Mouse (Mus musculus): ENCODE data around the gene Patl2.
"Not testable (repeated sequence)": the region's sequence is repeated elsewhere in the genome, so short reads cannot be mapped to it uniquely, and the experiment has no call there.

The Patl2 gene

GRCm38 (mm10) chr2:122186106-122186505 is at the start of gene Patl2, which contains the start of gene Terb2:
Patl2 (minus strand) TSS chr2:122186189.
Terb2 (plus strand) TSS chr2:122186272.
- DNase-seq (ENCODE audit: low spot score in 2 of 2), result no peak

DNA sequence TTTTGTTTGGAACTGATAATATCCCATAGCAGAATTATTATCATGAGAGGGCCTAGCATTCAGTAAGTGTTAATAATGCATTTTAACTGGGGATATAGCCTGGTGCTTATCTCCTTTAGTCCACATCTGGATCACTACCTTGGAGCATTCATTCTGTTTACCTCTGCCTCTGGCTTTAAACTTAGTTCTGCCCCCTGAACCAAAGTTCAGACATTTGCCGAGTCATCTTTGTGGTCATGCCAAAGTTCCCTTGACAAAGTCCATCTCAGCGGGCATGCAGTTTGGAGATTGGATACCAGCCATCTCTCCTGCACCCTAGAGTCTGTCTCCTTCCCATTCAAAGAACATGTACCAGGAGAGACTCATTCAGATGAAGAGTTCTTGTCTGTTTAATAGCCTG is 49.4 kb upstream of the Patl2 start:
- no peak for DNase-seq (ENCODE audit: low spot score in 2 of 2)

GRCm38 (mm10) chr2:122234611-122235288 is 48.8 kb upstream of the Patl2 start, which contains the start of gene Sord:
Sord (plus strand) TSS chr2:122234749.
- peak; percentile 76 to 85 for DNase-seq (ENCODE audit: low spot score in 2 of 2)

DNA sequence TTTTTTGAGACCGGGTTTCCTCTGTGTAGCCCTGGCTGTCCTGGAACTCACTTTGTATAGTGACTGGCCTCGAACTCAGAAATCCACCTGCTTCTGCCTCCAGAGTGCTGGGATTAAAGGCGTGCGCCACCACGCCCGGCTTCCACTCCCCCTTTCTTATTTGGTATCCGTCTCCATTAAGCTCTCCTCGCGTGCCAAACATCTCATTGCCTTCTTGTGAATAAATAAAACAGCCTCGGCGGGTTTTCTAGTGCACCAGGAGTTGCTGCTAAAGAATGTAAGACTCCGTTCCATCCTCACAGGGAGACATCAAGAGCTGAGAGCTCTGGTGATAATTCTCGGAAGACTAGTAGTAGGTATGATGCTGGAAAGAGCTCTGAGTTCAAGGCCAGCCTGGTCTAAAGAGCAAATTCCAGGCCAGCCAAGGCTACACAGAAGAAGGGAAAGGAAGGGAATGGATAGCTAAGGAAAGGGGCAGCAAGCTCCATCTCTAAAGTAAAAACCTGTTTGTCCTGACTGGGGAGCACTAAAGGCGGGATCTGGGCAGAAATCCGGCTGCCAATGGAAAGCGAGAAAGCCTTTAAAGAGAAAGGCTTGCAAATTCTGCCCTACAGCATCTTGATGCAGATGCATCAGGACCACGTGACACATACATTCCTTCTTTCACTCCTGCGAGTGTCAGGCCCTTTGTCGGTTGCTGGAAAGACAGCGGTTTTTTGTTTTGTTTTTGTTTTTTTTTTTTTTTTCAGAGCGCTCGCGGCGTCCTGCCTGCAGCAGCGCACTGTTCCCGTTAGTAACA is 48.0 kb upstream of the Patl2 start:
- no peak for DNase-seq (ENCODE audit: low spot score in 2 of 2)

GRCm38 (mm10) chr2:122233341-122233740 is 47.4 kb upstream of the Patl2 start:
- no peak for DNase-seq (ENCODE audit: low spot score in 2 of 2)

DNA sequence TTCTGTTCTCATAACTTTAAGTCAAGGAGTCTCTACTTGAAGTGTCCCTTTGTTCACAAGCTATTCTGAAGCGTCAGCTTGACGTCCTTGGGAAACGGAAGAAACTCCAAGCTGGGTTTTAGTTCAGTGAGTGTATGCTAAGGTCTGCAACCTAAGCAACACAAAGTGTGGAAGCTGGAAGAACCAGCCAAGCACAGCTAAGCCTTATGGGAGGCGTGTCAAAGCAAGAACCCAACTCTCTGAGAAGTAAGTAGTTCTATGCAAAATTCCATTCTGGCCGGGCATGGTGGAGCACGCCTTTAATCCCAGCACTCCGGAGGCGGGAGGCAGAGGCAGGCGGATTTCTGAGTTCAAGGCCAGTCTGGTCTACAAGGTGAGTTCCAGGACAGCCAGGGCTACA is 45.6 kb upstream of the Patl2 start:
- DNase-seq (ENCODE audit: low spot score in 2 of 2), result no peak

GRCm38 (mm10) chr2:122230395-122230794 is 44.4 kb upstream of the Patl2 start:
- no peak for DNase-seq (ENCODE audit: low spot score in 2 of 2)

DNA sequence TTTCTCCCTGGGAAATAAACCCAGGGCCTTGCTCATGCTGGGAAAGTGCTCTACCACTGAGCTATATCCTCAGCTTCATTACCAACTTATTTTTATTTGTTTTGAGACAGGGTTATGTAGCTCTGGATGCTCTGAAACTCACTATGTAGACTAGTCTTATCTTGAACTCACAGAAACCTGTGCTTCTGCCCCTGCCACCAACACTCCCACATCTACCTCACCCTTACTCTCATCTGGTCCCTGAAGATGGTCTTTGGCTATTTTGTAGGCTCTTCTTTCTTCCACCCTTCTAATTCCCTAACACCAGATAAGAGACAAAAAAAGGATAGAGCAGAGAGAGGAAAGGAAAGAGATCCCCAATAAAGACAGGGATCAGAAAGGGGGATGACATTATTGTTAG is 37.7 kb upstream of the Patl2 start:
- DNase-seq (ENCODE audit: low spot score in 2 of 2), result no peak

DNA sequence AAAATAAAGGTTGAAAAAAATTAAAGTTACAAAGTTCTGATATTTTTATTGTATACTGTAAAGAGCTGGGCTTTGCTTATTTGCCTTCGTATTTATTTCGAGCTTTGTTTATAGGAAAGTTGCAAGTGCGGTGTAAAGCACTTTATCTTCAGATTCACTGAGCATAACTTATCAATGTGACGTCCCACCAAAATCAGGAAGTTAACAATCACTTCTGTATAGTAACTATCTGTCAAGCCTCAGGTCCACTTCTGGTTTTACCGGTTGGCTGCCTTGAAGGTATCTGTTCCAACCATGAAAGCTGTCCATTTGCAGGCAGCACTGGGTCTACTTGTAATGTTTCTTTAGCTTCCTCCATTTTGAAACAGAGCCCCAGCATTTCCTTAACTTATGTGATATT is 36.3 kb upstream of the Patl2 start:
- no peak for DNase-seq (ENCODE audit: low spot score in 2 of 2)

DNA sequence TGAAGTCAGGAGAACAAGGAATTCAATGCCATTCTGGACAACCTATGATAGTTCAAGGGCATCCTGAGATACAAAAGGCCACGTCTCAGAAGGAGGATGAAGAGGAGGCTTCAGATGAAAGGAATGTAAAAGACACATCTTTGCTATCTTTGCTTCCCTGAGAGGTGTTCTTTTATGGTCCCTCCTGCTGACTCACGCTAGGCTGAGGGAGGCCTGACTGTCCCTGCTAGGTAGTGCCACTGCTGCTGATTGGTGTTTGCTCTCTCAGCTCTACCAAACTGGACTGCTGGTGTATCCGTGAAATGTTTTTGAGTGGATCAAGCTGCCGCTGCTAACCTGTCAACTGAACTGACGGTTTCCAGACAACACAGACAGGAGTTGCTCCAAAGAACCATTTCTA is 35.8 kb upstream of the Patl2 start:
- no peak for DNase-seq (ENCODE audit: low spot score in 2 of 2)

GRCm38 (mm10) chr2:122221378-122221777 is 35.4 kb upstream of the Patl2 start:
- DNase-seq (ENCODE audit: low spot score in 2 of 2), result no peak

- no peak for DNase-seq (ENCODE audit: low spot score in 2 of 2)
These were observed 32.2 kb upstream of the Patl2 start for GRCm38 (mm10) chr2:122218234-122218633.

DNA sequence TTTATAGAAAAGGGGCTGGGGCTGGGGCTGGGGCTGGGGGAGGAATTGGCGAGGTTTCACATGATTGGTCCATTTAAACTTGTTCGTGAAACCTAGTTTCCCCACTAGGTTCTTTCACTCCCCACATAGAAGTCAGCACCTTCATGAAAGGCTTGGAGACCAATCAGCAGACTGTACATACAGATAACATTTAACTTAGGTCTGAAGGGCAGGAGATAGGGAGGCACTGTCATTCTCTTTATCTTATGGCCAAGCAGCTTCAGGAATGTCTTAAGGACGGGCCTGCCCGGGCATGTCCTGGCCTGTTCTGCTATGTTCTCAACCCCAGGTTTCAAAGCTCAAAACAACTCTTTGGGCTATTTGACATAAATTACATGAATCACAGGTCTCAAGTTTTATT is 31.1 kb upstream of the Patl2 start:
- not testable (repeated sequence) for DNase-seq (ENCODE audit: low spot score in 2 of 2)

DNA sequence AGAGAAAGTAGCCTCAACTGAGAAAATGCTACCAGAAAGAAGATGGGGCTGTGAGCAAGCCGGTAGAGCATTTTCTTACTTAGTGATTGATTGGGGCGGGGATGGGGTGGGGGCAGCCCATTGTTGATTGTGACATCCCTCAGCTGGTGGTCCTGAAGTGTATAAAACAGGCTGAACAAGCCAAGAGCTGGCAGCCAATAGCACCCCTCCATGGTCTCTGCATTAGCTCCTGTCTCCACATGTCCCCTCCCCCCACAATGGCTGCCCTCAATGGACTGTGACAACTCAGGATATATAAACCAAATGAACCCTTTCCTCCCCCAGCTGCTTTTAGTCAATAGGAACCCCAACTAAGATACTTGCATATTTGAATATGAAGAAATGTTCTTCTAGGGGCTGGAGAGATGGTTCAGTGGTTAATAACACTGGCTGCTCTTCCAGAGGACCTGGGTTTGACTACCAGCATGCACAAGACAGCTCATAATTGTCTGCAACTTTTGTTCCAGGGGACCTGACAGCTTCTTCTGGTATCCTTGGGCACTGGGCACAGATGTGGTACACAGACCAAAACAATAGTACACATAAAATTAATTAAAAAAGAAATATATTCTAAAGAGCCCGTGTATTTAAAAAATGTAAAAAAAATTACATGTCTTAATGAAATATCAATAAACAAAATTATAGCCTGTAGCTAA is 24.7 kb upstream of the Patl2 start:
- DNase-seq (ENCODE audit: low spot score in 2 of 2), result no peak

- DNase-seq (ENCODE audit: low spot score in 2 of 2), result no peak
These were observed 20.6 kb upstream of the Patl2 start for GRCm38 (mm10) chr2:122206440-122207107.

DNA sequence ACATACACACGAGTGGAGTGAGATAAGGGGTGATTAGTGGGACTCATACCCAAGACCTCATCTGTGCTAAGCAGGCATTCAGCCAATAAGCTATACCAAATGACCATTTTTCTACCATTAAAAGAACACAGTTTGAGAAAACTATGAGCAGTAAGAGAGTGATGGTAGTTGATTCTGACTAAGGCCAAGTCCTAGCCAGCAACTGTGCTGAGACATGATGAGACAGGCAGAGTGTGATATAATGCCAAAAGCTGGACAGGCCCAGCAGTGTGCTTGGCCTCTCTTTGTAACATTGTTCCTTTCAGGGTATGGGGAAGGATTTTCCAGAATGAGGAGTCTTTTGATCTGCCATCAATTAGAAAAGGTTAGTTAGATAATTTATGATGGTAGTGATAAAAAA is 15.5 kb upstream of the Patl2 start:
- DNase-seq (ENCODE audit: low spot score in 2 of 2), result no peak

DNA sequence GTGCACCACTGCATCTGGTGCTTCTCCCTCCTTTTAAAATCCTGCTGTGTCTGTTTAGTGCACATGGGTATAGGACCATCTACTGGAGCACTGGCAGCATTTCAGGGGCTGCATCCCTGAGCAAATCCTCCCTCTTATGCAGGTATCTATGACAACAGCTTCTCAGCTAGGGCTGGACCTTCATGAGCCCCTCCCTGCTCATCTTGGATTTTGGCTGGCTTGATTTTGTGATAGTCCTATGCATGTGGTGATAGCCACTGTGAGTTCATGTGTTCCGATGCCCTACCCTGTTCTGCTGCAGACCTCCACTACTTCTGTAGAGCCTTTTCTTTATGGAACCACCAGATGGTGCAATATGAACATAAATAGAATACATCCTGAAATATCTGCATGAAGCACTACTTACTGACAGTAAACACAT is 8.5 kb upstream of the Patl2 start:
- peak in 1 of 2 experiments; percentile 29 for DNase-seq (ENCODE audit: low spot score in 2 of 2)

- no peak for DNase-seq (ENCODE audit: low spot score in 2 of 2)
These were observed 5.9 kb upstream of the Patl2 start for GRCm38 (mm10) chr2:122191849-122192248.

DNA sequence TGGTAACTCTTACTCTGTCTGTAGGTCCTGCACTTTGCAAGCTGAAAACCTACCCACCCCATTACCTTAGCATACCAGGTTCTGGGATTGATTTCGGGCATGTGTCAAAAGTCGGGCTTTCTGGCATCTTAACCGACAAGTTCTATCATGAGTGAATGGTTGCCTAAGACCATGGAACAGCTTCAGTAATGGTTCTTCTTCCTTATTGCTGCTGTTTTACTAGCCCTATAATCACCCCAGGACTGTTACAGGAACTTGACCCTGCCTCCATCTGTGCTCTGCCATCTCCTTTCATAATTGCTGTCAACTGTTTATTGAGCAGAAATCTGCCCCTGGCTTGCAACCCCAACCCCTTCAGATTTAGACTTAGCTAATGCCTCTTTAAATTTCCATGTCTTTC is 762 bp upstream of the Patl2 start:
- DNase-seq (ENCODE audit: low spot score in 2 of 2), result no peak

- no peak for DNase-seq (ENCODE audit: low spot score in 2 of 2)
These were observed 903 bp downstream of the Patl2 start for GRCm38 (mm10) chr2:122185086-122185485.

GRCm38 (mm10) chr2:122180051-122180822 is 5.8 kb downstream of the Patl2 start:
- DNase-seq (ENCODE audit: low spot score in 2 of 2), result peak; percentile 14 to 45
